Mouse (Mus musculus) embryonic fibroblast, embryonic 13.5 days (primary cell): ENCODE measurements around the gene Setd2.
A peak's percentile ranks its signal among the peaks of the same experiment; 100 is the strongest.

Source experiments
- CTCF ChIP-seq: IDR thresholded peaks from 2 replicates; pipeline ENCODE4 v1.5.1; 2011; ENCODE audit warnings: mild to moderate bottlenecking, control low read depth, low read length, moderate library complexity, borderline replicate concordance; ENCODE audit not compliant: insufficient read depth
- POLR2A ChIP-seq: IDR thresholded peaks from 2 replicates; pipeline ENCODE4 v1.6.1; 2011; ENCODE audit warnings: low read depth, mild to moderate bottlenecking, control low read depth, low read length, moderate library complexity

DNA sequence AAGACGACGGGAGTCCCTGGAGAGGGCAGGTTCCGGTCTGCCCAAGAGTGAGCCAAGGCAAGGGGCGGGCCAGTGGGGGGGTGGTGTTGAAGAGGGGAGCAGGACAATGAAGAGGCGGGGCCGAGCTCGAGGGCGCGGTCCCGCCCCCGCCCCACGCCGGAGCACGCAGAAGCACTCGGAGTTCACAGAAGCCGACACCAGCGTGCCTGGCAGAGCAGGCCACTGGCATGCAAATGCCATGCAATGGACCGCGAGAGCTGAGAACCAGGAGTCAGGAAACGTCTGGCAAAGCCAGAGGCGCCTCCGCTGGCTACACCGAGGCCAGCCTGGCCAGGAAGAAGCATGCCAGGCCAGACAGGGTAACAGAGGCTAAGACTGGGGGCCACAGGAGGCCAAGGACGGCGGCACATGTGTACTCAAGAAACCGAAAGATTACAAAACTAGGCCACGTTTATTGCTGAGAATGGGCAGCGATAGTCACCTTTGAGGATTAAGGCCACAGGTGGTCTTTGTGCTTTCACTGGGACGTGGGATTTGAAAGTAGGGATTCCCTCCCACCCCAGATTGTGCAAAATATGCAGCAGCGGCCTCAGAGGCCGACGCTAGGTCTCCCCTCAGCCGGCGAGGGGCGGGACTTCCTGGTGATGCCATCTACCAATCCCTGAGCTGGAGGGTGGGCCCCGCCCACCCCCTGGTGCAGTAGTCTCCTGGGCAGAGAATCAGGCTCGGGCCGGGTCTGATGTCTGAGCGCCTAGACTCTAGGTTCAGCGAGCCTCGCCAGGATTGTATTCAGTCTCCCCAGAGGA, 92.2 kb downstream of the Setd2 start, which contains the start of gene Nradd:
- TF ChIP-seq POLR2A: peak; percentile 93
- TF ChIP-seq CTCF: no peak
